Mouse (Mus musculus): ENCODE measurements around the gene Plpp3.

DNA sequence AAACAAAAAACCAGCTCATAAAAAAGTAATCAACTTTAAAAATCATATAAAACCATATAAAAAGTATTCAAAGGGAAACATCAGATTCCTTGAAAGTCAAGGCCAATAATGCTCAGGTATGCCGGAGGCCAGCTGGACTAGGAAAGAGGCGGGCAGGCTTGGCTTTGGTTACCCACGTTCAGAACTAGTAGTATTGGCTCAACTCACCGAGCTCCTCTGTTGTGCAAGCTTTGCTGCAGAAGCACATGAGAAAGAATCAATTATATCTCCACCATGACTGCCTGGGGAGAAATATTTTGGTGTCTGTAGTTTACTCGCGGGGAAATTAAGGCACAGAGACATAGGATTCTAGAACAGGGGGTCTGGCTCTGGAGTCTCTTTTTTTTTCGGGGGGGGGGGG, 866 bp upstream of the Plpp3 start:
- TF ChIP-seq CTCF (IDR thresholded peaks at IDR 0.05; ENCODE audit: borderline replicate concordance, extremely low read depth, insufficient read depth, insufficient read length), result no peak
- no peak for TF ChIP-seq POLR2A (IDR thresholded peaks at IDR 0.05; ENCODE audit: borderline replicate concordance, extremely low read depth, insufficient read depth, insufficient read length, poor library complexity, severe bottlenecking)

Measured in brain, embryonic 14.5 days (tissue).